Mouse (Mus musculus): ENCODE results near the gene Etl4.

GRCm38 (mm10) chr2:20768681-20769080, 859.1 kb downstream of the Etl4 start:
- no peak for TF ChIP-seq POLR2A (IDR thresholded peaks at IDR 0.05; ENCODE audit: low read depth, low read length)
- TF ChIP-seq CTCF (IDR thresholded peaks at IDR 0.05; ENCODE audit: extremely low read depth, insufficient read length, insufficient replicate concordance, low read depth, low read length) = peak; percentile 67; the same call in 1 of the 2 replicates

All from small intestine, adult 2 months (tissue).